Mouse (Mus musculus): ENCODE results near the gene Pmp22. TPM values are rescaled to one million over a fixed set of nuclear protein-coding genes. Genes with fewer than 3 reads are reported as not detected.
A peak's percentile ranks its signal among the peaks of the same experiment; 100 is the strongest.

Gene Pmp22
- polyA plus RNA-seq, 1 experiment from 2014 or later, result 95.6 TPM

GRCm38 (mm10) chr11:63116652-63117051 is 12.1 kb upstream of the Pmp22 start:
- Histone ChIP-seq H3K9me3 (ENCODE audit: control insufficient read depth, low read length) (no peaks in the 10 kb centered on the region), H3K36me3 (ENCODE audit: control insufficient read depth, insufficient read depth, low read length) (no peaks in the 10 kb centered on the region), H3K4me2 (ENCODE audit: low read length) (no peak overlapping the region), H3K27me3 (ENCODE audit: control insufficient read depth, insufficient read depth, low read length) (no peaks in the 10 kb centered on the region), H3K4me1 (ENCODE audit: control insufficient read depth in 2 of 2, insufficient read depth in 2 of 2, low read length in 2 of 2) (peaks cover 25 to 36% of the 10 kb centered on the region in 2 experiments), H3K27ac (replicated peaks in 1 of 2; ENCODE audit: control insufficient read depth in 1 of 2, insufficient read depth in 1 of 2, low read depth in 2 of 2, low read length in 2 of 2) (no peak overlapping the region), H3K4me3 (ENCODE audit: control insufficient read depth in 1 of 2, insufficient read depth in 1 of 2, low read depth in 1 of 2, low read length in 2 of 2) (no peak overlapping the region), H3K9ac (ENCODE audit: low read length) (no peak overlapping the region)
- no peak for ATAC-seq (ENCODE audit: insufficient number of reproducible peaks, insufficient read depth, low FRiP score, low read depth)
- 82% methylated on average over 5 of the region's 5 CpGs for WGBS

GRCm38 (mm10) chr11:63117266-63117665 is 11.5 kb upstream of the Pmp22 start:
- Histone ChIP-seq H3K9me3 (ENCODE audit: control insufficient read depth, low read length) (no peaks in the 10 kb centered on the region), H3K9ac (ENCODE audit: low read length) (no peak overlapping the region), H3K27ac (replicated peaks in 1 of 2; ENCODE audit: control insufficient read depth in 1 of 2, insufficient read depth in 1 of 2, low read depth in 2 of 2, low read length in 2 of 2) (no peak overlapping the region), H3K4me2 (ENCODE audit: low read length) (no peak overlapping the region), H3K4me3 (ENCODE audit: control insufficient read depth in 1 of 2, insufficient read depth in 1 of 2, low read depth in 1 of 2, low read length in 2 of 2) (no peak overlapping the region), H3K36me3 (ENCODE audit: control insufficient read depth, insufficient read depth, low read length) (no peaks in the 10 kb centered on the region), H3K4me1 (ENCODE audit: control insufficient read depth in 2 of 2, insufficient read depth in 2 of 2, low read length in 2 of 2) (peaks cover 25 to 36% of the 10 kb centered on the region in 2 experiments), H3K27me3 (ENCODE audit: control insufficient read depth, insufficient read depth, low read length) (no peaks in the 10 kb centered on the region)
- ATAC-seq (ENCODE audit: insufficient number of reproducible peaks, insufficient read depth, low FRiP score, low read depth), result no peak
- WGBS, result 69% methylated on average over 1 of the region's 1 CpGs

- Histone ChIP-seq H3K9me3 (ENCODE audit: control insufficient read depth, low read length) (no peaks in the 10 kb centered on the region), H3K4me1 (ENCODE audit: control insufficient read depth in 2 of 2, insufficient read depth in 2 of 2, low read length in 2 of 2) (peaks cover 17 to 28% of the 10 kb centered on the region in 2 experiments), H3K36me3 (ENCODE audit: control insufficient read depth, insufficient read depth, low read length) (no peaks in the 10 kb centered on the region), H3K9ac (ENCODE audit: low read length) (no peak overlapping the region), H3K27ac (replicated peaks in 1 of 2; ENCODE audit: control insufficient read depth in 1 of 2, insufficient read depth in 1 of 2, low read depth in 2 of 2, low read length in 2 of 2) (peak overlapping the region; percentile 13 to 74), H3K4me3 (ENCODE audit: control insufficient read depth in 1 of 2, insufficient read depth in 1 of 2, low read depth in 1 of 2, low read length in 2 of 2) (no peak overlapping the region), H3K27me3 (ENCODE audit: control insufficient read depth, insufficient read depth, low read length) (no peaks in the 10 kb centered on the region), H3K4me2 (ENCODE audit: low read length) (peak overlapping the region; percentile 11; the same call in 1 of the 2 replicates)
- WGBS, result 5% methylated on average over 7 of the region's 7 CpGs
- peak; percentile 55; the same call in 1 of the 2 replicates for ATAC-seq (ENCODE audit: insufficient number of reproducible peaks, insufficient read depth, low FRiP score, low read depth)
These were observed 9.0 kb upstream of the Pmp22 start for GRCm38 (mm10) chr11:63119791-63120190.

- no peak for ATAC-seq (ENCODE audit: insufficient number of reproducible peaks, insufficient read depth, low FRiP score, low read depth)
- H3K9ac ChIP-seq (ENCODE audit: low read length), result no peak overlapping the region
- H3K27me3 ChIP-seq (ENCODE audit: control insufficient read depth, insufficient read depth, low read length), result no peaks in the 10 kb centered on the region
- H3K4me1 ChIP-seq (ENCODE audit: control insufficient read depth in 2 of 2, insufficient read depth in 2 of 2, low read length in 2 of 2), result peaks cover 16 to 27% of the 10 kb centered on the region in 2 experiments
- no peaks in the 10 kb centered on the region for H3K36me3 ChIP-seq (ENCODE audit: control insufficient read depth, insufficient read depth, low read length)
- no peak overlapping the region for H3K27ac ChIP-seq (replicated peaks in 1 of 2; ENCODE audit: control insufficient read depth in 1 of 2, insufficient read depth in 1 of 2, low read depth in 2 of 2, low read length in 2 of 2)
- 89% methylated on average over 2 of the region's 2 CpGs for WGBS
- H3K9me3 ChIP-seq (ENCODE audit: control insufficient read depth, low read length), result no peaks in the 10 kb centered on the region
- H3K4me2 ChIP-seq (ENCODE audit: low read length), result no peak overlapping the region
- no peak overlapping the region for H3K4me3 ChIP-seq (ENCODE audit: control insufficient read depth in 1 of 2, insufficient read depth in 1 of 2, low read depth in 1 of 2, low read length in 2 of 2)
These were observed 6.5 kb upstream of the Pmp22 start for GRCm38 (mm10) chr11:63122249-63122648.

- H3K27ac ChIP-seq (replicated peaks in 1 of 2; ENCODE audit: control insufficient read depth in 1 of 2, insufficient read depth in 1 of 2, low read depth in 2 of 2, low read length in 2 of 2), result no peak overlapping the region
These were observed 5.9 kb upstream of the Pmp22 start for GRCm38 (mm10) chr11:63122776-63123350.

GRCm38 (mm10) chr11:63124316-63124715 is 4.5 kb upstream of the Pmp22 start:
- no peak for ATAC-seq (ENCODE audit: insufficient number of reproducible peaks, insufficient read depth, low FRiP score, low read depth)
- H3K4me3 ChIP-seq (ENCODE audit: control insufficient read depth in 1 of 2, insufficient read depth in 1 of 2, low read depth in 1 of 2, low read length in 2 of 2), result no peak overlapping the region
- H3K36me3 ChIP-seq (ENCODE audit: control insufficient read depth, insufficient read depth, low read length), result no peaks in the 10 kb centered on the region
- no peak overlapping the region for H3K9ac ChIP-seq (ENCODE audit: low read length)
- peaks cover 14 to 27% of the 10 kb centered on the region in 2 experiments for H3K4me1 ChIP-seq (ENCODE audit: control insufficient read depth in 2 of 2, insufficient read depth in 2 of 2, low read length in 2 of 2)
- no peak overlapping the region for H3K27ac ChIP-seq (replicated peaks in 1 of 2; ENCODE audit: control insufficient read depth in 1 of 2, insufficient read depth in 1 of 2, low read depth in 2 of 2, low read length in 2 of 2)
- WGBS, result 27% methylated on average over 4 of the region's 4 CpGs
- no peaks in the 10 kb centered on the region for H3K9me3 ChIP-seq (ENCODE audit: control insufficient read depth, low read length)
- no peaks in the 10 kb centered on the region for H3K27me3 ChIP-seq (ENCODE audit: control insufficient read depth, insufficient read depth, low read length)
- no peak overlapping the region for H3K4me2 ChIP-seq (ENCODE audit: low read length)

More at GRCm38 (mm10) chr11:63122776-63123350, 5.9 kb upstream of the Pmp22 start:
- 74% methylated on average over 4 of the region's 4 CpGs for WGBS
- no peaks in the 10 kb centered on the region for H3K36me3 ChIP-seq (ENCODE audit: control insufficient read depth, insufficient read depth, low read length)
- no peak overlapping the region for H3K4me3 ChIP-seq (ENCODE audit: control insufficient read depth in 1 of 2, insufficient read depth in 1 of 2, low read depth in 1 of 2, low read length in 2 of 2)
- no peak overlapping the region for H3K9ac ChIP-seq (ENCODE audit: low read length)
- H3K4me2 ChIP-seq (ENCODE audit: low read length), result no peak overlapping the region
- peaks cover 14 to 22% of the 10 kb centered on the region in 2 experiments for H3K4me1 ChIP-seq (ENCODE audit: control insufficient read depth in 2 of 2, insufficient read depth in 2 of 2, low read length in 2 of 2)
- ATAC-seq (ENCODE audit: insufficient number of reproducible peaks, insufficient read depth, low FRiP score, low read depth), result no peak
- H3K27me3 ChIP-seq (ENCODE audit: control insufficient read depth, insufficient read depth, low read length), result no peaks in the 10 kb centered on the region
- no peaks in the 10 kb centered on the region for H3K9me3 ChIP-seq (ENCODE audit: control insufficient read depth, low read length)

- peak overlapping the region; percentile 39 to 61; a peak in 2 of 4 replicates for H3K27ac ChIP-seq (replicated peaks in 1 of 2; ENCODE audit: control insufficient read depth in 1 of 2, insufficient read depth in 1 of 2, low read depth in 2 of 2, low read length in 2 of 2)
- no peaks in the 10 kb centered on the region for H3K9me3 ChIP-seq (ENCODE audit: control insufficient read depth, low read length)
- peaks cover 21 to 32% of the 10 kb centered on the region in 2 experiments for H3K4me1 ChIP-seq (ENCODE audit: control insufficient read depth in 2 of 2, insufficient read depth in 2 of 2, low read length in 2 of 2)
- peak; percentile 24; the same call in 1 of the 2 replicates for ATAC-seq (ENCODE audit: insufficient number of reproducible peaks, insufficient read depth, low FRiP score, low read depth)
- H3K36me3 ChIP-seq (ENCODE audit: control insufficient read depth, insufficient read depth, low read length), result no peaks in the 10 kb centered on the region
- no peak overlapping the region for H3K4me2 ChIP-seq (ENCODE audit: low read length)
- no peaks in the 10 kb centered on the region for H3K27me3 ChIP-seq (ENCODE audit: control insufficient read depth, insufficient read depth, low read length)
- no peak overlapping the region for H3K4me3 ChIP-seq (ENCODE audit: control insufficient read depth in 1 of 2, insufficient read depth in 1 of 2, low read depth in 1 of 2, low read length in 2 of 2)
- 42% methylated on average over 5 of the region's 5 CpGs for whole genome bisulfite sequencing
- H3K9ac ChIP-seq (ENCODE audit: low read length), result no peak overlapping the region
These were observed 2.8 kb upstream of the Pmp22 start for GRCm38 (mm10) chr11:63125832-63126456.
